Mouse (Mus musculus): ENCODE results near the gene Adh6b.

- TF ChIP-seq CTCF (IDR thresholded peaks at IDR 0.05; ENCODE audit: low read depth) (no peak), EP300 (optimal IDR thresholded peaks at IDR 0.05) (no peak)
Observed at GRCm38 (mm10) chr3:138316908-138317472, 24.6 kb upstream of the Adh6b start.

All from stomach, postnatal 0 days (tissue).